Mouse (Mus musculus): ENCODE measurements at regions not wholly inside any gene's neighbourhood (a gene's known extent, or its start where the extent isn't known, plus 50 kb on each side); places are given as distances from the start of the nearest gene placed in this dataset.

DNA sequence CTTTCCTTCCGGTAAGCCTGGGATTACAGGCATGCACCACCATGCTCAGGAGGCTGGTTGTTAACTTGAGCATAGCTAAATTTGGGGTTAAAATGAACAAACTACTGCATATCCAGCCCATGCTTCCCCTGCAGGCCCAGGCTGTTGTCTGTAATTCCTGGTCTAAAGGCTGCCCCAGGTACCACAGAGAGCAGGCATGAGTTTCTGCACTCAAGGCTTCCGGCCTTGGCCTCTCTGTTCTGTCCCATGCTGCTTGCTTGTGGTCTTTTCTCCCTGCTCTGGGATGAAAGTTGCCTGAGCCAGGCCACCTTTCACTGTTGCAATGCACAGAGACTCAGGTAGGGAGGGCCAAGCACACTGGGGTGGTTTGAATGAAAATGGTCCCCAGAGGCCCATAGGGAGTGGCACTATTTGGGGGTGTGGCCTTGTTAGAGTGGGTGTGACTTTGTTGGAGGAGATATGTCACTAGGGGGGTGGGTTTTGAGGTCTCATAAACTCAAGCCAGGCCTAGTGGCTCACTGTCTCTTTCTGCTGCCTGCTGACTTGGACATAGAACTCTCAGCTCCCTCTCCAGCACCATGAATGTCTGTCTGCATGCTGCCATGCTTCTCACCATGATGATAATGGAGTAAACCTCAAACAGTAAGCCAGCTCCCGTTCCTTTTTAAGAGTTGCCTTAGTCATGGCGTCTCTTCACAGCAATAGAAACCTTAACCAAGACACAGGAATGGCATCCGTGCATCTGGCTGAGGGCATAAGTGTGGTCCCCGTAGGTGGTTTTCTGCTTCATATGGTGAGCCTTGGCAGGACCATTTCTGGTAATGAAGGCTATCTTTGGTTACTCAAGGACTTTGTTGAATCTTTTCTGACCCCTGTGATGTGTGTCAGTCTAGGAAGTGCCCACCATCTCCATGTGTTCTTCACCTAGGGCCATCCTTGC is 86.7 kb upstream of the Zfp366 start:
- Histone ChIP-seq H3K4me3 (replicated peaks in 1 of 3; ENCODE audit: low read depth in 2 of 3, low read length in 2 of 3, poor library complexity in 1 of 3) (no peak overlapping the region), H3K27me3 (replicated peaks) (no peaks in the 10 kb centered on the region), H3K36me3 (replicated peaks in 1 of 2; ENCODE audit: control insufficient read depth in 1 of 2, insufficient read depth in 1 of 2, low read length in 1 of 2) (no peaks in the 10 kb centered on the region), H3K4me1 (ENCODE audit: control insufficient read depth in 1 of 2, insufficient read depth in 2 of 2) (peaks cover 12 to 28% of the 10 kb centered on the region in 2 experiments), H3K79me2 (replicated peaks; ENCODE audit: control insufficient read depth, extremely low read depth, insufficient read depth, poor library complexity, severe bottlenecking) (no peaks in the 10 kb centered on the region), H3K9me3 (replicated peaks; ENCODE audit: low read length) (no peaks in the 10 kb centered on the region), H3K4me2 (ENCODE audit: insufficient read depth, low read depth, poor library complexity, severe bottlenecking) (no peak overlapping the region), H3K27ac (ENCODE audit: insufficient read depth, low read depth) (no peak overlapping the region), H3K9ac (ENCODE audit: insufficient read depth, low read depth) (no peak overlapping the region)
- dilution Hi-C loops (cut with MboI; ENCODE audit: extremely low pct_ligation_motif_present, extremely low pct_unique_long_range_greater_than_20kb, low sequenced_read_pairs) (no loop called here), in situ Hi-C loops (cut with MboI; ENCODE audit: low pct_ligation_motif_present, low pct_unique_long_range_greater_than_20kb, low sequenced_read_pairs) (loop anchor here (10.0 kb wide), 1 partner anchor 223 kb away; no protein-coding TSS in a partner anchor)
- no peak for TF ChIP-seq CTCF (conservative IDR thresholded peaks at IDR 0.05 in 1 of 2, IDR thresholded peaks at IDR 0.05 in 1 of 2; ENCODE audit: low read depth in 2 of 2, low read length in 2 of 2)
- no peak for TF ChIP-seq RAD21 (IDR thresholded peaks at IDR 0.05; ENCODE audit: low read depth, low read length)
- no peak for DNase-seq (ENCODE audit: extremely low read depth)

- in situ Hi-C loops (cut with MboI; ENCODE audit: low pct_ligation_motif_present, low pct_unique_long_range_greater_than_20kb, low sequenced_read_pairs) (loop anchor here (10.0 kb wide), 1 partner anchor 222 kb away; no protein-coding TSS in a partner anchor), dilution Hi-C loops (cut with MboI; ENCODE audit: extremely low pct_ligation_motif_present, extremely low pct_unique_long_range_greater_than_20kb, low sequenced_read_pairs) (no loop called here)
- H3K9me3 ChIP-seq (replicated peaks; ENCODE audit: low read length), result no peaks in the 10 kb centered on the region
- H3K27ac ChIP-seq (ENCODE audit: insufficient read depth, low read depth), result no peak overlapping the region
- TF ChIP-seq SMC3 (IDR thresholded peaks at IDR 0.05; ENCODE audit: low read depth, low read length), result no peak
- no peak for TF ChIP-seq ETS1 (conservative IDR thresholded peaks at IDR 0.05; ENCODE audit: low read depth, low read length)
- TF ChIP-seq NELFE (IDR thresholded peaks at IDR 0.05; ENCODE audit: low read depth, low read length), result no peak
- no peak for TF ChIP-seq GABPA (IDR thresholded peaks at IDR 0.05; ENCODE audit: insufficient replicate concordance, low read depth, low read length)
- TF ChIP-seq RAD21 (IDR thresholded peaks at IDR 0.05; ENCODE audit: low read depth, low read length), result no peak
- no peak for TF ChIP-seq POLR2AphosphoS2 (IDR thresholded peaks at IDR 0.05; ENCODE audit: low read depth, low read length)
- no peak for TF ChIP-seq ELF1 (IDR thresholded peaks at IDR 0.05; ENCODE audit: low read depth, low read length)
- no peak for TF ChIP-seq MXI1 (IDR thresholded peaks at IDR 0.05; ENCODE audit: low read depth, low read length)
- no peak for TF ChIP-seq UBTF (IDR thresholded peaks at IDR 0.05; ENCODE audit: low read depth, low read length)
- TF ChIP-seq SIN3A (IDR thresholded peaks at IDR 0.05; ENCODE audit: low read length), result no peak
- no peak for TF ChIP-seq CHD1 (IDR thresholded peaks at IDR 0.05; ENCODE audit: low read depth, low read length)
- TF ChIP-seq PAX5 (IDR thresholded peaks at IDR 0.05; ENCODE audit: low read length), result no peak
- TF ChIP-seq IRF4 (IDR thresholded peaks at IDR 0.05; ENCODE audit: low read depth, low read length), result no peak
- TF ChIP-seq TCF12 (IDR thresholded peaks at IDR 0.05; ENCODE audit: low read depth, low read length), result no peak
- TF ChIP-seq MAFK (IDR thresholded peaks at IDR 0.05; ENCODE audit: insufficient replicate concordance, low read length), result no peak
- no peak for TF ChIP-seq BHLHE40 (IDR thresholded peaks at IDR 0.05; ENCODE audit: low read depth, low read length)
- no peak for TF ChIP-seq HCFC1 (IDR thresholded peaks at IDR 0.05; ENCODE audit: low read depth, low read length)
- no peak for TF ChIP-seq E2F4 (IDR thresholded peaks at IDR 0.05; ENCODE audit: insufficient replicate concordance, low read depth, low read length)
- H3K79me2 ChIP-seq (replicated peaks; ENCODE audit: control insufficient read depth, extremely low read depth, insufficient read depth, poor library complexity, severe bottlenecking), result no peaks in the 10 kb centered on the region
- no peaks in the 10 kb centered on the region for H3K36me3 ChIP-seq (replicated peaks in 1 of 2; ENCODE audit: control insufficient read depth in 1 of 2, insufficient read depth in 1 of 2, low read length in 1 of 2)
- no peaks in the 10 kb centered on the region for H3K27me3 ChIP-seq (replicated peaks)
- no peak overlapping the region for H3K4me2 ChIP-seq (ENCODE audit: insufficient read depth, low read depth, poor library complexity, severe bottlenecking)
- H3K4me1 ChIP-seq (ENCODE audit: control insufficient read depth in 1 of 2, insufficient read depth in 2 of 2), result peaks cover 12 to 28% of the 10 kb centered on the region in 2 experiments
- DNase-seq (ENCODE audit: extremely low read depth), result no peak
- no peak overlapping the region for H3K4me3 ChIP-seq (replicated peaks in 1 of 3; ENCODE audit: low read depth in 2 of 3, low read length in 2 of 3, poor library complexity in 1 of 3)
- H3K9ac ChIP-seq (ENCODE audit: insufficient read depth, low read depth), result no peak overlapping the region
Measured at GRCm38 (mm10) chr13:99096837-99097236, 87.8 kb upstream of the Zfp366 start.
